Mouse (Mus musculus) lung, postnatal 4 days (tissue): Measurements from ENCODE around the gene Cpm.

Experiments used
- DNase-seq, 2 experiments: peaks; one replicate each; pipeline ENCODE4 v3.0.0; 2021

The Cpm gene

DNA sequence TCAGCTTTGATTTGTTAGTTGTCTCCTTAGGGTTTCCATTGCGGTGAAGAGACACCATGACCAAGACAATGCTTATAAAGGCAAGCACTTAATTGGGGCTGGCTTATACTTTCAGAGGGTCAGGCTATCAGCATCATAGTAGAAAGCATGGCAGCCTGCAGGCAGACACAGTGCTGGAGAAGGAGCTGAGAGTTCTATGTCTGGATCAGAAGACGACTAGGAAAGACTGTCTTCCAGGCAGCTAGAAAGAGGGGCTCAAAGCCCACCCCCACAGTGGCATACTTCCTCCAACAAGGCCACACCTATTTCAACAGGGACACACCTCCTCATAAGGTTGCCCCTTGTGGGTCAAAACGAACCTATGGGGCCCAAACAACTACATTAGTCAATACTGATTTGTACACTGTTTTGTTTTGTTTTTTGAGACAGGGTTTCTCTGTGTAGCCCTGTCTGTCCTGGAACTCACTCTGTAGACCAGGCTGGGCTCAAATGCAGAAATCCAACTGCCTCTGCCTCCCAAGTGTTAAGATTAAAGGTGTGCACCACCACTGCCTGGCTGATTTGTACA, 8.3 kb upstream of the Cpm start:
- no peak for DNase-seq

- no peak for DNase-seq
Measured at GRCm38 (mm10) chr10:117621616-117622533, 7.4 kb upstream of the Cpm start.

- no peak for DNase-seq
Measured at GRCm38 (mm10) chr10:117623358-117623757, 5.9 kb upstream of the Cpm start.

DNA sequence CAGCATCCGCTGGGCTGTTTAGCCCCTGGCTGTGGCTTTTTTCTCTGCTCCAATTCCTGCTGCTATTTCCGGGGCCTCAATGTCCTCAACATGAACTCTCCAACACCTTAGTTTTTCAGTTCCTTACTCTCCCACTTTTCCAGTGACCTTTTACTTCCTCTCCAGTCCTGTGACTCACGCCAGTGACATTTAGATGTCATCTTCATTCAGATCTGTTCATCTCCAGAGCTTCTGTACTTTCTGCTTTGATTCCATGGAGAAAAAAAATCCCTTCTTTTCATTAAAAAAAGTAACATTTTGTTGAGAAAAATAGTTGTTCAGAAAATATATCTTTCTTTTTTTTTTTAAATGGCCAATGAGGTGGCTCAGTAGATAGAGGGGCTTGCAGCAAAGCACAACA, 5.1 kb upstream of the Cpm start:
- DNase-seq = no peak

GRCm38 (mm10) chr10:117624655-117625497, 4.4 kb upstream of the Cpm start:
- DNase-seq = no peak

GRCm38 (mm10) chr10:117625500-117626296, 3.6 kb upstream of the Cpm start:
- DNase-seq = no peak

DNA sequence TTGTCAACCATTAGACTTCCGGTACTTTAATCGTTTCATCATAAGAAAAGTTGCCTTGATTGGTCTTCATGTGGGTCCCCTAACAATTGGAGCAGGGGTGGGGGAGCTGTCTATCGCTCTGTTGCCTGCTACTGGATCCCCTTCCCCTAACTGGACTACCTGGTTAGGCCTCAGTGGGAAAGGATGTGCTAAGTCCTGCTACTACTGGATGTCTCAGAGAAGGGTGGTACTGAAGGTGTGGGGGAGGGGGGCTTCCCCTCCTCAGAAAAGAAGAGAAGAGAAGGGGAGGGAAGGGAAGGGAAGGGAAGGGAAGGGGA, 3.0 kb upstream of the Cpm start:
- no peak for DNase-seq

DNA sequence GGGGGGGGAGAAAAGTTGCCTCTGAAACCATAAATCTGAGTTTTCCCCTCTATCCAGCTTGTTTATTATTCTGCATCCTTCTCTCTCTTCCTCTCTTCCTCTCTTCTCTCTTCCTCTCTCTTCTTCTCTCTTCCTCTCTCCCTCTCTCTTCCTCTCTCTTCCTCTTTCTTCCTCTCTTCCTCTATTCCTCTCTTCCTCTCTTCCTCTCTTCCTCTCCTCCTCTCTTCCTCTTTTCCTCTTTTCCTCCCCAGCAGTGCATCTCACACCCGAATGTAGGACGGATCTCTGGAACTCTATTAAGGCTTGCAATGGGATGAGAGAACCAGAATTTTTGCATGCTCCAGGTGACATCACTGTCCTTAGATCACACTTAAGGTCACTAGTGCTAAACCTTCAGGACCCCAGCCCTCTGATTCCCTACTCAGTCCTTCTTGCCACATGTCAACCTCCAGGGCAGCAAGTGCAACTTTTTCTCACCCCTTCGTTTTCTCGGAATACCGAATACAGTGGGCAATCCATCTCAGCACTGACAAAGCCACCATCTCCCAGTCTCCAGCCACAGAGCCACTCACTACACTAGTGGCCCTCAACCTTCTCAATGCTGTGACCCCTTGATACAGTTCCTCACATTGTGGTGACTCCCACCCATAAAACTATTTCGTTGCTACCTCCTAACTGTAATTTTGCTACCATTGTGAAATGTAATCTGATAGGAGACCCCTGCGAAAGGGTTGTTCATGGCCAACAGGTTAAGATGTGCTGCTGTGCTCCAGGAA, 2.3 kb upstream of the Cpm start:
- DNase-seq = no peak

GRCm38 (mm10) chr10:117627616-117627930, 1.7 kb upstream of the Cpm start:
- peak; percentile 25 to 50 for DNase-seq

GRCm38 (mm10) chr10:117627949-117628348, 1.4 kb upstream of the Cpm start:
- DNase-seq = no peak

- DNase-seq = peak in 1 of 2 experiments; percentile 13
Measured at GRCm38 (mm10) chr10:117628363-117629168, 734 bp upstream of the Cpm start.

DNA sequence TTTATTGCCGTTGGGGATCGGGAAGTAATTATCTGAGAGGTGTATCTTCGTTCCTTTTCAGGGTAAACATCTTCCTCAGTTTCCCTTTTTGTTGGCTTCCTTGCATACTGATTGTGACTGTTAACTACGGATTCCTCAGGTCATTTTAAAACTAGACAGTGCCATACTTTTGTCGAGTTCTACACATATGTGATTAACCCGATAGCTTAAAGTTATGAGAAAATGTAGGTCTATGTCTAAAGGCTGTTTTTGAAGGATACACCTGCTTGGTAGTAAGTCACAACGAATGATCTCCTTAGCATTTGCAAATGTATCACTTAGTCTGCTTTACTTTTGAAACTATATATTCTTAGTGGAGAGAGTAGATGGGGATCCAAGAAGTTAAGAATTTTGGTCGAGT, 876 bp downstream of the Cpm start:
- no peak for DNase-seq

DNA sequence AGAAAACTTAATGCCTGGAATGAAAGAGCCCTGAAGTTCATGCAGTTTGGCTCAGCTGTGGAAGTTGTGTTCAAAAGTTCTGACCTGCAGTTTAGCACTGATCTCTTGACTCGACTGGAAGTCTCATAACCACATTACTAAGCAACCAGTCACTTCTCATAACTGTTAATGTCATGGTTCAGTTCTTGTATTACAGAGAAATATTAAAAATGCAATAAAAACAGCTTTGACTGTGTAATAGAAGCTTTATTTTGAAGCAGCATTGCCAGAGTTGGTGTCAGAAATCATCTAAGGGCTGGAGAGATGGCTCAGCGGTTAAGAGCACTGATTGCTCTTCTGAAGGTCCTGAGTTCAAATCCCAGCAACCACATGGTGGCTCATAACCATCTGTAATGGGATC, 1.5 kb downstream of the Cpm start:
- no peak for DNase-seq

DNA sequence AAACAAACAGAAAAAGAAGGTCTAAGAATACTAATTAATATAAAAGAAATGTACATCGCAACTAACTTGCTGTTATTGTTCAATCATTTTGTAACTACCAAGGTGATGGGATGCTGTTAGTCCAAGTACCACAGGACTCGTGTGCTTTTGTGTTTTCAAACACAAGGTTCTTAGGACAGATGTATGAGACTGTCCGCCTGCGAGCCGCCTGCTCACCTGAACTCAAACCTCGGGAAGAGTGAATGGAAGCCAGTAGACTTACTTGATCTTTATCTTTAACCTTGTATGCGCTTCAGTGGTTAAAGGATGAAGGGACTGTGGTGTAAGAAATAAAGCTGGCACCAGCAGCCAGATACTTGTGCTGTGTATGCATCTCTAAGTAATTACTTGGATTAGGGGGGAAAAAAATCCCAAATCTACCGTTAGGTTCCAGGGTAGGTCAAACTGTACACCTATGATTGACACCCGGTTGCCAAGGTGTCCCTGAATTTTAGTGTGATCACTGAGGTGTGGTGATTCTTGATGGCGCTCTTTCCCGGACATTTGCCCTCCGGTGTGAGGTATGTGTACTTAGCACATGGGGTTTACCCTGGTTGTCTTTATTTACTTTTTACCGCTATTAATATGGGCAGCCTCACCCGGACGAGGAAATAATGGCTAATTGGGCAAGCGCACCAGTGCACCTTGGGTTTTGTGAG, 2.4 kb downstream of the Cpm start:
- no peak for DNase-seq

- DNase-seq = no peak
Measured at GRCm38 (mm10) chr10:117632394-117632793, 3.1 kb downstream of the Cpm start.

DNA sequence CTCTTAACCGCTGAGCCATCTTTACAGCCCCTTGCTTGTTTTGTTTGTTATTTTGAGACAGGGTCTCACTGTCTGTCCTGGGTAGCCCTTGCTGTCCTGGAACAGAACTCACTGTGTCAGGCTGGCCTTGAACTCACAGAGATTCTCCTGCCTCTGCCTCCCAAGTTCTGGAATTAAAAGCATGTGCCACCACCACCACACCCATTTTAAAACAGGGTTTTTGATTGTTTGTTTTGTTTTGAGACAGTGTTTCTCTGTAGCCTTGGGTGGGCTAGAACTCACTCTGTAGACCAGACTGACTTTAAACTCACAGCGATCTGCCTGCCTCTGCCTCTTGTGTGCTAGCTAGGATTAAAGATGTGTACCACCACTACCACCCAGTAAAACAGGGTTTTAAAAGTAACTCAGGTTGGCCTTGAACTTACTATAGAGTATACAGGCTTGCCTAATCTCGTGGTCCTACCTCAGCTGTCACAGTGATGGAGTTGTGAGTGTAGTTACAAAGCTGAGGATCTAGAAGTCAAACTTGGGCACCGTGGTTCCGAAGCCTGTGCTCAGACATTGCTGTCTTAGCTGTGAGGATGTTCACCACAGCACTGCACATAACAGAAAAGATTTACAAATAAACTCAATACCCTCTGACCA, 4.4 kb downstream of the Cpm start:
- DNase-seq = no peak

DNA sequence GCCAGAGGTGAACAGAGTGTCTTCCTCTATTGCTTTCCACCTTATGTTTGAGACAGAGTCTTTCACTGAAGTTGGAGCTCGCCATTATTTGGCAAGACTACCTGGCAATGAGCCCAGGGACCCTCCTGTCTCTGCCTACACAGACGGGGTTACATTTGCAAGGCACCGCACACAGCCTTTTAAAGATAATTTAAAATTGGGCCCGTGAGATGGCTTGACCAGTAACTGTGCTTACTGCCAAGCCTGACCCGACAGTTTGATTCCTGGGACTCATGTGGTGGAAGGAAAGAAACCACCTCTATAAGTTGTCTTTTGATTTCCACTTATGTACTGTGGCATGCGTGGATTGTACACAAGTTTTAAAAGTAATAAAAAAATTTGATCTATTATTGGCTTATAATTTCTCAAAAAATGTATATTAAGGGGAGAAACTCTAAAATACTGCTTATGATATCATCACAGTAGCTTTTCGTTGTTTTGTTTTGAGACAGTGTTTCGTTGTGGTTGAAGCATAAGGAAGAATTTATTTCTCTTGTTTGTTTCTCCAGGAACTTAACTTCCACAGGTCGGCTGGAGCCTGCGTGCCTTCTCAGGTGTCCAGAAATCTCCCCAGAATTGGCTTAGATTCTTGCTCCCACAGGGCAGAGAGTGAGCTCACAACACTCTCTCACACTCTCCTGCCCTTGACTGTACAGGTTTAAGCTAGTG, 5.2 kb downstream of the Cpm start:
- DNase-seq = no peak

- DNase-seq = no peak
Measured at GRCm38 (mm10) chr10:117635078-117635771, 5.9 kb downstream of the Cpm start.
